Mouse (Mus musculus) neutrophil, adult 65 days (primary cell): Measurements from ENCODE around the gene Slc17a3. TPM values are rescaled to one million over a fixed set of nuclear protein-coding genes. Genes with fewer than 3 reads are reported as not detected.

Experiments used
- total RNA-seq: library from RNA; stranded (reverse); gene quantifications from 2 replicates; pipeline ENCODE4 v1.2.4, GENCODE M21; 2023

Gene Slc17a3
- not detected in 2 replicates for total RNA-seq

GRCm38 (mm10) chr13:23839308-23839707 is at the start of gene Slc17a3:
Slc17a3 (plus strand) TSS chr13:23839434.

GRCm38 (mm10) chr13:23806422-23807052 is 32.7 kb upstream of the Slc17a3 start, which contains the start of gene Slc17a2:
Slc17a2 (plus strand) TSS chr13:23806993.

GRCm38 (mm10) chr13:23867405-23867804 is 28.2 kb downstream of the Slc17a3 start, which contains the start of gene Slc17a1:
Slc17a1 (plus strand) TSS chr13:23867750.

Other genes with a start within 250 kb of the Slc17a3 start
- 59.1 and 80.7 TPM in 2 replicates for gene Hist1h2be, start 218.3 kb upstream of the Slc17a3 start, total RNA-seq
- gene Hist1h1e, start 216.9 kb upstream of the Slc17a3 start, total RNA-seq = 628 and 671 TPM in 2 replicates
- gene Hist1h2ac, start 155.5 kb upstream of the Slc17a3 start, total RNA-seq = 21.4 and 34.7 TPM in 2 replicates
- 85.6 and 87.8 TPM in 2 replicates for gene Hist1h2bc, start 155.2 kb upstream of the Slc17a3 start, total RNA-seq
- 0.75 TPM in 1 of 2 replicates, not detected in the other for gene Hist1h1t, start 143.6 kb upstream of the Slc17a3 start, total RNA-seq
- gene Hist1h4c, start 141.0 kb upstream of the Slc17a3 start, total RNA-seq = 147 and 286 TPM in 2 replicates
- gene Hfe, start 128.6 kb upstream of the Slc17a3 start, total RNA-seq = 2.0 and 2.2 TPM in 2 replicates
- gene Hist1h1c, start 100.6 kb upstream of the Slc17a3 start, total RNA-seq = 1,418 and 1,573 TPM in 2 replicates
- 379 and 485 TPM in 2 replicates for gene Hist1h3c, start 93.8 kb upstream of the Slc17a3 start, total RNA-seq
- 566 and 573 TPM in 2 replicates for gene Hist1h2bb, start 92.7 kb upstream of the Slc17a3 start, total RNA-seq
- gene Hist1h2ab, start 88.3 kb upstream of the Slc17a3 start, total RNA-seq = 470 and 881 TPM in 2 replicates
- 584 and 951 TPM in 2 replicates for gene Hist1h3b, start 87.2 kb upstream of the Slc17a3 start, total RNA-seq
- gene Hist1h4b, start 82.4 kb upstream of the Slc17a3 start, total RNA-seq = 196 and 310 TPM in 2 replicates
- 278 and 356 TPM in 2 replicates for gene Hist1h4a, start 78.2 kb upstream of the Slc17a3 start, total RNA-seq
- gene Hist1h3a, start 77.0 kb upstream of the Slc17a3 start, total RNA-seq = 546 and 576 TPM in 2 replicates
- gene Hist1h1a, start 75.8 kb upstream of the Slc17a3 start, total RNA-seq = 193 and 241 TPM in 2 replicates
- not detected in 2 replicates for gene Trim38, start 69.5 kb upstream of the Slc17a3 start, total RNA-seq
- not detected in 2 replicates for gene Slc17a2, start 32.4 kb upstream of the Slc17a3 start, total RNA-seq
- not detected in 2 replicates for gene Slc17a1, start 28.3 kb downstream of the Slc17a3 start, total RNA-seq
- gene Slc17a4, start 75.6 kb downstream of the Slc17a3 start, total RNA-seq = not detected in 2 replicates
- gene Hist1h2ba, start 94.7 kb downstream of the Slc17a3 start, total RNA-seq = not detected in 2 replicates
- not detected in 2 replicates for gene Hist1h2aa, start 95.0 kb downstream of the Slc17a3 start, total RNA-seq
- gene Scgn, start 151.8 kb downstream of the Slc17a3 start, total RNA-seq = not detected in 2 replicates